Mouse (Mus musculus) heart, adult 2 months (tissue): Measurements from ENCODE around the gene Tmem190.

ENCODE experiments used
- CTCF ChIP-seq: fragments of 200-600 bp; IDR thresholded peaks from 2 replicates; pipeline ENCODE4 v1.8.1; 2022; ENCODE audit warnings: antibody characterized with exemption, mild to moderate bottlenecking, moderate library complexity
- EP300 ChIP-seq: fragments of 200-500 bp; IDR thresholded peaks from 2 replicates; pipeline ENCODE4 v1.6.1; 2011; ENCODE audit warnings: low read depth, low read length, control low read depth; ENCODE audit not compliant: insufficient read depth
- POLR2A ChIP-seq: fragments of 200-500 bp; IDR thresholded peaks from 2 replicates; pipeline ENCODE4 v1.6.1; 2011; ENCODE audit warnings: mild to moderate bottlenecking, low read depth, low read length, control low read depth; ENCODE audit not compliant: insufficient read depth

- TF ChIP-seq EP300 (no peak), CTCF (no peak), POLR2A (no peak)
Measured at GRCm38 (mm10) chr7:4822162-4822907, 39.6 kb downstream of the Tmem190 start.
